Mouse (Mus musculus) Muller cell, postnatal 12 days (primary cell): ENCODE results near the gene Grin3b.

Experiments used
- DNase-seq: peaks from one replicate; pipeline ENCODE4 v3.0.0-alpha.2; 2015; ENCODE audit errors: inconsistent ontology term

The Grin3b gene

GRCm38 (mm10) chr10:79966886-79967400, 3.6 kb upstream of the Grin3b start:
- DNase-seq: no peak

DNA sequence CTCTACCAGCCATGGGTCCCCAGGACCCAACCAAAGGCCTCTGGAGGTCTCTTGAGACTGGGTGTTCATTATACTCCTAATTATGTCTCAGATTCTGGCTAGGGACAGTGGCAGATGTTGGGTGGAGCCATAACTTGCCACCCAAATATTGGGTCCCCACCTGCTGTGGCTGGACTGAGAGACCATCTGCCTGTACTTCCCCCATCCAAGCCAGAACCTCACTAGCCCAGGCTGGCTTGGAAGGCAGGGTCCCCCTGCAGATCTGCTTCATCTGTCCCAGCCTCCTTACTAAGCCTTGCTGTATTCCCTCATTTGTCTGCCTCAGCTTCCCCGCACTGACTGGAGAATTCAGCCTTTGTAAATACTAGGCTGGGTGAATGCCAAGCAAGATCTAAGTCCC, 2.3 kb upstream of the Grin3b start:
- no peak for DNase-seq

DNA sequence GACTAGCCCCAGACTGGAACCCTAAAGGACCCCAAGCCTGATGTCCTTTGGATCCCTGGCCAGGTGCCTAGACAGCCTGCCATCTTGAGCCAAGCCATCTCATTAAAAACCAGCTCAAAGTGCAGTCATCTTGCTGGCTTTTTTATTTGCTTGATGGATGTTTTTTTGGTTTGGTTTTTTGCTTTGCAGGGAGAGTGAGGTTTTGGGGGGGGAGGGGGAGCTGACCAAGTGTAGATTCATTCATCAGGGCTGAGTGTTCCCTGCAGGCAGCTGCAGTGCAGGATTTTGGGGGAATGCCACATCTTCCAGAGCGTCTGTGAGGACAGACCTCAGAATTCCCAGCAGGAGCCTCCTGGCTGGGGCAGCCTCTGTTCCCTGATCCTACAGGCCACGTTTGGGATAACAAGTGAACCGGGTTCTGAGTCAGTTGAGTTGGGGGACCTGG, 1.4 kb upstream of the Grin3b start:
- peak; percentile 59 for DNase-seq

DNA sequence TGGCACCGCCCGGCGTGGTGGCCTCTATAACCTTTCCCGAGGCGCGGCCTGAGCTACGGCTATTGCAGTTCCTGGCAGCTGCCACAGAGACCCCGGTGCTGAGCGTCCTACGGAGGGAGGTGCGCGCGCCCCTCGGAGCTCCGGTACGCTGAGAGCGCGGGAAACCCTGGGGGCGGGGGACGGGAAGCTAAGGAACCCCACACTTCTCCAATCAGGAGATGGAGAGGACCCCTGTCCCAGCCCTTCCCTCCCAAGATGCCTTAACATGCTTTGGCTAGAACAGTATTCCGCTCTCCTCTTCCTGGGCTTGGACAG, 625 bp downstream of the Grin3b start:
- DNase-seq: no peak

DNA sequence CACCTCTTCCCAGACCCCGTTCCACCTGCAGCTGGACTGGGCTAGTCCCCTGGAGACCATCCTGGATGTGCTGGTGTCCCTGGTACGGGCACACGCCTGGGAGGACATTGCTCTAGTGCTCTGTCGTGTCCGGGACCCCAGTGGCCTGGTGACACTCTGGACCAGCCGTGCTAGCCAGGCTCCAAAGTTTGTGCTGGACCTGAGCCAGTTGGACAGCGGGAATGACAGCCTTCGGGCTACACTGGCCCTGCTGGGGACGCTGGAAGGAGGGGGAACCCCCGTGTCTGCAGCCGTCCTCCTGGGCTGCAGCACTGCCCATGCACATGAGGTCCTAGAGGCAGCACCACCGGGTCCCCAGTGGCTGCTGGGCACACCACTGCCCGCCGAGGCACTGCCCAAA, 2.3 kb downstream of the Grin3b start:
- no peak for DNase-seq

GRCm38 (mm10) chr10:79974087-79974486, 3.6 kb downstream of the Grin3b start:
- DNase-seq: no peak

- DNase-seq: no peak
Observed at GRCm38 (mm10) chr10:79974668-79975067, 4.2 kb downstream of the Grin3b start.

GRCm38 (mm10) chr10:79976071-79976721, 5.7 kb downstream of the Grin3b start:
- DNase-seq: no peak

GRCm38 (mm10) chr10:79976722-79977107, 6.2 kb downstream of the Grin3b start:
- DNase-seq: no peak

DNA sequence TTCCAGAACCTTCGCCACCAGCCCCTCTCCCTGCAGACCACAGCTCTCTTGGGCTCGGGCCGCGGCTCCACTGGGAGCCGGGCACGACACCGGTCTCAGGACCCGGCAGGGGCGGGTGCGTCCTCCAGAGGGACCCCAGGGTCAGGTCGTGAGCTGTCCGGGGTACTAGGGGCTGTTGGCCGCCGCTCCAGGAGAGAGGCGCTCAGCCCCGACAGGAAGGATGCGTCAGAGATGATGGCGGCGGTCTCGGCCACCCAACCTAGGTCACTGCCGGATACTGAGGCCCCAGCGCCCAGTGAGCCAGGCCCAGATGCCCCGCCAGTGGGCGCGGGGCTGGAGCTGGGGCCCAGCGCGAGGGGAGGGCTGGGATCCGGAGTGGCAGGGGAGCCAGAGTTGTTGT, 6.8 kb downstream of the Grin3b start:
- no peak for DNase-seq

GRCm38 (mm10) chr10:79978061-79978460, 7.5 kb downstream of the Grin3b start:
- no peak for DNase-seq

- no peak for DNase-seq
Observed at GRCm38 (mm10) chr10:79979401-79980155, 9.1 kb downstream of the Grin3b start.

- no peak for DNase-seq
Observed at GRCm38 (mm10) chr10:79983205-79983604, 12.7 kb downstream of the Grin3b start.

DNA sequence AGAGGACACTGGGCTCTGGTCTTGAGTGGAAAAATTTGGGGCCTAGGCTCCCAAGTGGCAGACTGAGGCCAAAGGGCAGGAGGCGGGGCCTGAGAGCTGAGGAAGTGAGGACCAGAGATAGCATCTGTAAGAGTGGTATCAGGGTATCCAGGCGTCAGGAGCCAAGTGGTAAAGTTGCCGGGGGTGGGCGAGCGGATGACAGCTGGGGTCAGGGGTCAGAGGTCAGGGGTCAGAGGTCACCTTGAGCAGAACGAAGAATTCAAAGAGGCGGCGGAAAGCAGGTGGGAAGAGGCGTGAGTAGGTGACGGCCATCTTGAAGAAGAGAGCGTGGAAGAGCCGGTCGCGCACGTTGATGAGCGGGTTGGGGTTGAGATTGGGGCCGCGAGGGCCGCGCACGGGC, 13.2 kb downstream of the Grin3b start:
- DNase-seq: peak; percentile 46

GRCm38 (mm10) chr10:79984195-79984816, 13.8 kb downstream of the Grin3b start, which contains the start of gene Tmem259:
TSS of gene Tmem259 (minus strand) at chr10:79984330.
- peak; percentile 88 for DNase-seq

GRCm38 (mm10) chr10:79984871-79985270, 14.4 kb downstream of the Grin3b start:
- DNase-seq: peak; percentile 99

GRCm38 (mm10) chr10:79985334-79986231, 15.1 kb downstream of the Grin3b start:
- DNase-seq: peak; percentile 70

DNA sequence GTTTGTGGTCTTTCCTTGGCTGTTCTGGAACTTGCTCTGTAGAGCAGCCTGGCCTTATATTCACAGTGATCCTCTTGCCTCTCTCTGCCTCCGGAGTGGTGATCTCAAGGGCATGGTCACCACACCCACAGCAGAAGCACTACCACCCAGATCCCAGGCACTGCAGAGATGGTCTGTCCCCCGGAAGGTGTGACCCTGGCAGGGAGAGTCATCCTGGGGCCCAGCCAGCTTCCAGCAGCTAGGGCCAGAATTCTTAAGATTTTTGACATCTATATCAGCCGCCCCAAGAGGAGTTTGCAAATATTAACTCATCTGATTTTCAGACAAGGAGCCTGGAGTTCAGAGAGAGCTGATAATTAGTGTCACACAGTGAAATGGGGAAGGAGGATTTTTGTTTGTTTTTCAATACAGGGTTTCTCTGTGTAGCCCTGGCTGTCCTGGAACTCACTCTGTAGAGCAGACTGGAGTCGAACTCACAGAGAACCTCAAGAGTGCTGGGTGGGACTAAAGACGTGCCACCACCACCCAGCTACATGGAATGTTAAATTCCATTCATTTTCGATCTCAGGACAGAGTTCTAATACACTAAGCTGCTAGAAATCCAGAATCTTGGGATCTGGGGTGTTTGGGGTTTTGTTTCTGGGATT, 15.8 kb downstream of the Grin3b start:
- peak; percentile 86 for DNase-seq

GRCm38 (mm10) chr10:79986963-79987362, 16.4 kb downstream of the Grin3b start:
- peak; percentile 88 for DNase-seq

DNA sequence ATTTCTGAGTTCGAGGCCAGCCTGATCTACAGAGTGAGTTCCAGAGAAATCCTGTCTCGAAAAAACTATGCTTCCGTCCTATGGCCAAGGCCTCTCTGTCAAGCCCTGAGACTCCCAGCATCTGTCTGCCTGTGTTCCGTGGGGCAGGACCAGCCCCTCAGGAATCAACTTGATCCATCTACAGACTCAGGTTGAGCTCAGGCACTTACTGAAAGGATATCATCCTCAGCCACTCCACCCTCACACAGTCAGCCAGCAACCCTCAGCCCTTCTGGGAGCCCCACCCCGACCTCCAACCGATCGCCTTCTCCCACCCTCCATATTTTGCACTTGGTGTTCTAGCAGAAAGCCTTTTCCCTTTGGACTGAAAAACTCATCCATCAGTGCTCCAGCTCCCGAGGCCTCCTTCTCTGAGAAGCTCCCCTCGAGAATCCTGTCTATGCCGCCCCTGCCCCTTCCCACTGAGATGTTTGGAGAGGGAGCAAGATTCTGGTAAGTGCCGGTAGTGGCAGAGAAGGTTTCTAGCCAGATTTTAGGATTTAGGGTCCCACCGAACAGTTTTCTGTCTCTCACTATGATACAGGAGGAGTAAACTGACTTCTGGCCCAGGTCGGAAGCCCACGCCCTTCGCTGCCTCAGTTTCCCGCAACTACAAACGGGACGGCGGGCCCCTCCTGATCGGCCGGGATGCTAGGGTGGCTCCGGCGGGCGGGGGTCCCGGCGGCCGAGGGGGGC, 17.4 kb downstream of the Grin3b start:
- DNase-seq: no peak
